Mouse (Mus musculus) bone marrow, adult 2 months (tissue): Measurements from ENCODE around the gene Scaper. TPM values are rescaled to one million over a fixed set of nuclear protein-coding genes. Genes with fewer than 3 reads are reported as not detected.

Experiments used
- H3K27ac ChIP-seq: fragments of 200-500 bp; 2 replicates; pipeline ENCODE4 v1.5.1; 2012; ENCODE audit warnings: low read depth, mild to moderate bottlenecking, control low read depth, inconsistent platforms, low read length; ENCODE audit not compliant: control insufficient read depth, poor library complexity, insufficient read depth
- H3K4me1 ChIP-seq: fragments of 200-500 bp; 2 replicates; pipeline ENCODE4 v1.6.1; 2011; ENCODE audit warnings: low read length; ENCODE audit not compliant: control insufficient read depth, insufficient read depth
- H3K4me3 ChIP-seq: fragments of 200-500 bp; replicated peaks from 2 replicates; pipeline ENCODE3; 2011; ENCODE audit warnings: mild to moderate bottlenecking, low read depth, low read length, control low read depth; ENCODE audit not compliant: control insufficient read depth
- CTCF ChIP-seq: fragments of 200-500 bp; IDR thresholded peaks from 2 replicates; pipeline ENCODE4 v1.5.1; 2011; ENCODE audit warnings: low read length, control low read depth; ENCODE audit not compliant: control insufficient read depth, insufficient read depth
- POLR2A ChIP-seq: fragments of 200-500 bp; IDR thresholded peaks from 2 replicates; pipeline ENCODE4 v1.6.1; 2011; ENCODE audit warnings: low read depth, mild to moderate bottlenecking, control low read depth, low read length, borderline replicate concordance; ENCODE audit not compliant: control insufficient read depth
- WGBS: fragments of 180-500 bp; shearing (Covaris S2); methylation state at CpG from one replicate; pipeline ENCODE4 v1.1.7; 2018; 5-methylcytosine and 5-hydroxymethylcytosine counted together
- polyA plus RNA-seq: library from polyadenylated mRNA; stranded (reverse); fragments of >200 nt; gene quantifications from 2 replicates; pipeline ENCODE4 v1.2.4, GENCODE M21; 2011; ENCODE audit warnings: low replicate concordance; ENCODE audit not compliant: missing spikeins, insufficient read depth, insufficient read length

Scaper gene
- polyA plus RNA-seq, 1 experiment, result 29.4 TPM

DNA sequence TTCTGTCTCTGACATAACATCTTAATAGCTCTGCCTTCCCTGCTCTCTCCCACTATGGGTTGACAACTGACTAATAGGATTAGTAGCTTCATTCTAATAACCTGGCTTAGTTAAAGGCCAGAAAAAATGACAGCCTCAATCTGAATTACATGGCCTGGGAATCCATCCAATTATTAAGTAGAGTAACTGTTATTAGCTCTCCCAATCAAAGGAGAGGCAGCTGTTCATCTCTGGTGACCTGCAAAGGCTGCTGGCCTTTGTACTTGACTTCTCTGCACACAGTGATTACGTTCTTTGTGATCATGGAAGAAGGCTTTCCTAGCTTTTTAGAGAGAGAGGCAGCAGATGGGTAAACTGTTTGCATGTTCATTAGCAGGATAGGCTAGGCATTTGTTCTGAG is 242.6 kb downstream of the Scaper start:
- Histone ChIP-seq H3K4me1 (no peaks in the 10 kb centered on the region), H3K27ac (no peak overlapping the region), H3K4me3 (no peak overlapping the region)
- TF ChIP-seq POLR2A (no peak), CTCF (no peak)
- 78% methylated on average over 1 of the region's 1 CpGs for WGBS

- H3K27ac ChIP-seq, result no peak overlapping the region
- TF ChIP-seq CTCF, result no peak
- TF ChIP-seq POLR2A, result no peak
- H3K4me1 ChIP-seq, result no peaks in the 10 kb centered on the region
- H3K4me3 ChIP-seq, result no peak overlapping the region
These were observed 260.8 kb downstream of the Scaper start for GRCm38 (mm10) chr9:55677099-55677498.

DNA sequence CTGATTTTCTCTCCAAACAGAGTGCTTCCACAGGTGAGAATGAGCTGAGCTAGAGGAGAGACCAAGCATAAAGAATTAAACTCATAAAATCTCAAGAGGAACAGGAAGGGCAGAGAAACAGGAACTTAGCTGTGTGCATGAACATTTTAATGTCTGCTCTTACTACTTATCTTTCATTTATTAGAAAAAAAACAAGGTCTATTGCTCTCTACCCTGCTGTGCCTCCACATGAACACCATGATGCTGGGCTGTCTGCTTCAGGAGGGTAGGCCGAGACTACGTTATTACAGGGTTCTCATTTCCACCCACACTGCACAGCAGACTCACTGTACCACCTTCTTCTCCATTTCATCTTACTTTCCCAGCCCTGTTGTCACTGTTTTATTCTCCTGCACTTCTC is 291.5 kb downstream of the Scaper start:
- Histone ChIP-seq H3K4me1 (no peaks in the 10 kb centered on the region; the same call in 1 of the 2 replicates), H3K27ac (no peak overlapping the region), H3K4me3 (no peak overlapping the region)
- no peak for TF ChIP-seq POLR2A
- WGBS, result 70% methylated on average over 2 of the region's 2 CpGs

- Histone ChIP-seq H3K27ac (no peak overlapping the region), H3K4me3 (no peak overlapping the region), H3K4me1 (no peaks in the 10 kb centered on the region)
- WGBS, result 76% methylated on average over 5 of the region's 5 CpGs
- TF ChIP-seq CTCF, result no peak
These were observed 310.9 kb downstream of the Scaper start for GRCm38 (mm10) chr9:55626990-55627389.

GRCm38 (mm10) chr9:55614711-55615110 is 323.2 kb downstream of the Scaper start:
- Histone ChIP-seq H3K27ac (no peak overlapping the region), H3K4me1 (no peaks in the 10 kb centered on the region), H3K4me3 (no peak overlapping the region)
- TF ChIP-seq POLR2A, result no peak
- TF ChIP-seq CTCF, result no peak
- 82% methylated on average over 3 of the region's 3 CpGs for WGBS

GRCm38 (mm10) chr9:55609751-55610150 is 328.2 kb downstream of the Scaper start:
- Histone ChIP-seq H3K27ac (no peak overlapping the region), H3K4me3 (no peak overlapping the region), H3K4me1 (no peaks in the 10 kb centered on the region)
- WGBS, result 12% methylated on average over 4 of the region's 4 CpGs
- TF ChIP-seq POLR2A, result no peak
- TF ChIP-seq CTCF, result no peak

GRCm38 (mm10) chr9:55608701-55609531 is 329.0 kb downstream of the Scaper start:
- Histone ChIP-seq H3K27ac (no peak overlapping the region), H3K4me3 (no peak overlapping the region), H3K4me1 (no peaks in the 10 kb centered on the region)
- TF ChIP-seq CTCF, result no peak
- TF ChIP-seq POLR2A, result no peak
- WGBS, result 66% methylated on average over 7 of the region's 7 CpGs

- TF ChIP-seq CTCF, result no peak
- no peak for TF ChIP-seq POLR2A
- no peak overlapping the region for H3K27ac ChIP-seq
- no peaks in the 10 kb centered on the region for H3K4me1 ChIP-seq
- H3K4me3 ChIP-seq, result no peak overlapping the region
These were observed 339.3 kb downstream of the Scaper start for GRCm38 (mm10) chr9:55598594-55598993.

GRCm38 (mm10) chr9:55586141-55586540 is 351.8 kb downstream of the Scaper start:
- Histone ChIP-seq H3K4me3 (no peak overlapping the region), H3K27ac (no peak overlapping the region), H3K4me1 (no peaks in the 10 kb centered on the region)
- WGBS, result 91% methylated on average over 6 of the region's 6 CpGs
- no peak for TF ChIP-seq CTCF
- no peak for TF ChIP-seq POLR2A
